Mouse (Mus musculus) ES-Bruce4 (cell line): ENCODE measurements around the gene Cd36.

Experiments used
- CTCF ChIP-seq: IDR thresholded peaks from one replicate; pipeline ENCODE4 v1.8.1; 2011; ENCODE audit warnings: low read depth, low read length
- POLR2A ChIP-seq: IDR thresholded peaks from one replicate; pipeline ENCODE4 v1.8.1; 2011; ENCODE audit warnings: low read length; ENCODE audit not compliant: insufficient read depth

GRCm38 (mm10) chr5:17843921-17844320, 44.7 kb downstream of the Cd36 start:
- TF ChIP-seq POLR2A (no peak), CTCF (no peak)
